Mouse (Mus musculus) G1E-ER4 (cell line): ENCODE data around the gene Hk2. TPM values are rescaled to one million over a fixed set of nuclear protein-coding genes. Genes with fewer than 3 reads are reported as not detected.

Experiments
- GATA1 ChIP-seq: IDR thresholded peaks from one replicate; pipeline ENCODE4 v1.8.0; 2012; ENCODE audit warnings: low read length, inconsistent platforms
- polyA plus RNA-seq: library from polyadenylated mRNA; stranded (reverse); fragments of >175 nt; gene quantifications from 2 replicates; pipeline ENCODE4 v1.2.3, GENCODE M21; 2012

Gene Hk2
- polyA plus RNA-seq, 1 experiment: 14.6 TPM

DNA sequence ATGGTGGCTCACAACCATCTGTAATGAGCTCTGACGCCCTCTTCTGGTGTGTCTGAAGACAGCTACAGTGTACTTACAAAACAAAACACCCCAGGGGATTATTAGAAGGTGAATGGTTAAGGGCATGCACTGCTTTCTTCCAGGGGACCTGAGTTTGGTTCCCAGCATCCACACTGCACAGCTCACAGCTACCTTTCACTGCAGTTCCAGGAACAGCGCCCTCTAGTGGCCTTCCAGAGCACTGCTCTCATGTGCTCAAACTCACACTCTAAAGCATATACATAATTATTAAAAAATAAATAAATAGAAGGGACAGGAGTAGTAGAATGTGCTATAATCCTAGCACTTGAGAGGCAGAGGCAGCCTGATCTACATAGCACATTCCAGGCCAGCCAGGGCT lies 18.9 kb downstream of the Hk2 start:
- no peak for TF ChIP-seq GATA1

- TF ChIP-seq GATA1: no peak
Measured at GRCm38 (mm10) chr6:82754769-82755168, 19.5 kb downstream of the Hk2 start.

GRCm38 (mm10) chr6:82753638-82754361 lies 20.5 kb downstream of the Hk2 start:
- TF ChIP-seq GATA1: no peak

- no peak for TF ChIP-seq GATA1
Measured at GRCm38 (mm10) chr6:82753061-82753460, 21.2 kb downstream of the Hk2 start.

GRCm38 (mm10) chr6:82751791-82752190 lies 22.5 kb downstream of the Hk2 start:
- no peak for TF ChIP-seq GATA1

GRCm38 (mm10) chr6:82751031-82751430 lies 23.2 kb downstream of the Hk2 start:
- TF ChIP-seq GATA1: no peak

- no peak for TF ChIP-seq GATA1
Measured at GRCm38 (mm10) chr6:82750063-82750462, 24.2 kb downstream of the Hk2 start.

DNA sequence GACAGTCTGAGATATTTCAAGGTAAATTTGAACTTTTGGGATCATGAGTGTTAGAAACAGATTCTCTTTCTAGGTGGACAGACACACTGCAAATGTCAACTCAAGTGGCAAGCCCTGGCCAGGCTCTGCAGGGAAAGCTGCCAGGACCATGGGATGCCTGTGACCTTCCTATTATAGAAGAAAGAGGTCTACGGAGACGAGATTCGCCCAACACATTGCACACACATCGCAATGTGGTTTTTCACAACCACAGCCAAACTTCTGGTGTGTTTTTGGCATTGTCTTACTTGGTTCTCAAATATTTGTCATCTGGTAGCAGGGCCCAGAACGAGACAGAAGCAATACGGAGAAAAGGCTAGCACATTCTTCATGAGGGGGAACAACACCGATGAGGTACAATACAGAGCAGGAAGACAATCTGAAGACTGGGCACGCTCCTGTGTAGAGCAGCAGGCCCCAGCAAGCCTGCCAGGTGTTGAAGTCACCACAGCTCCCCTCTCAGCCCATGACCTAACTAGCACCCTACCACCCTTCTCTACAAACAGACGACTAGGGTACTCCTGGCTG lies 26.1 kb downstream of the Hk2 start:
- TF ChIP-seq GATA1: no peak

DNA sequence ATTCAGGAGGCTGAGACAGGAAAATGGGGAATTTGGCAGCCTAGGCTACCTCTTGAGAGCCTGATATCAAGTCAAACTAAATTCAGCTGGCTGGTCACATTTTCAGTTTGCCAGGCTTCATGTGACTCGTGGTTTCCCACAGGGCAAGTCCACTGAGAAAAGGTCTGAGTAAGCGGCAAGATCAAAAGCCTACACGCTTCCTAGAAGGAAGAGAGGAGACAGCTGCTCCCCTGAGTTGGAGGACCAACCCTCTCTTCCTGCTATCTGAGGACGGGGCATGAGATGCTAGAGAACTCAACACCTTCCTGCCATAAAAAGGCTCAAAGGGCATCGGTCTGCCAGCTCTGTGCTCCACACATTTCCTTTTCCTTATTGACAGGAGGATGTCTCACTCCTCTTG lies 27.2 kb downstream of the Hk2 start:
- no peak for TF ChIP-seq GATA1

DNA sequence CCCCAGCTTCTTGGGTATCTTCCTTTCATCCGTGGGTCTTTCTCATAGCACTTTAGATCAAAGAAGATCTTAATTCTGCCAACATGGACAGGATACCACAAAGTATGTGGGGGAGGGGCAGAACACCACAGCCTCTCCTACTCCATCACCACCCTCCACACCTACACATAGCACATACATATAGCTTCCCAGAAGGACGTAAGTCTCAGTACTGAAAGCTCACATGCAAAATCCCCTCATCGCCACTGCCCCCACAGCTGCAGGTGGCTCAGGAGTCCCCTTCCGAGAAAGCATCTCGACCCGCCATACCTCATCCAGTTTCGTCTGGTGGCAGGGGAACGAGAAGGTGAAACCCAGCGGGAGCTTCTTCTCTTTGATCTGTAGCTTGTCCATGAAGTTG lies 29.7 kb downstream of the Hk2 start:
- no peak for TF ChIP-seq GATA1

- no peak for TF ChIP-seq GATA1
Measured at GRCm38 (mm10) chr6:82741518-82741880, 32.8 kb downstream of the Hk2 start.

- TF ChIP-seq GATA1: no peak
Measured at GRCm38 (mm10) chr6:82740868-82741517, 33.3 kb downstream of the Hk2 start.

DNA sequence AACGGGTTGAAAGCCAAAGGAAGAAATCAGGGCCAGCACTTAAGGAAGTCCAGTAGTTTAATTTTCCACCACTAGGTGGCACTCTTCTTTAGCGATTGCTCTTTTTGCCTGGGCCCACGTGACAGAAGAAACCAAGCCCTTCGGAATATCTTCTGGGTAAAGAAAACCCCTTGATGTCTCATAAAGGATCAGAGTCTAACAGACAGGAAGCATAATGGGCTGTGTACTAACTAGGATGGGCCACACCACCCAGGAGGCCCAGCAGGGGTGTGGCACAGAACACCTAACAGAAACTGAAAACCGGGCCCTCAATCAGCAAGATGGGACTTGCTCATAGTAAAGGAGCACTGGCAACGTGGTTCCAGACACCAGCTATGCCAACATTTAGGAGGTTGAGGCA lies 34.0 kb downstream of the Hk2 start:
- no peak for TF ChIP-seq GATA1

DNA sequence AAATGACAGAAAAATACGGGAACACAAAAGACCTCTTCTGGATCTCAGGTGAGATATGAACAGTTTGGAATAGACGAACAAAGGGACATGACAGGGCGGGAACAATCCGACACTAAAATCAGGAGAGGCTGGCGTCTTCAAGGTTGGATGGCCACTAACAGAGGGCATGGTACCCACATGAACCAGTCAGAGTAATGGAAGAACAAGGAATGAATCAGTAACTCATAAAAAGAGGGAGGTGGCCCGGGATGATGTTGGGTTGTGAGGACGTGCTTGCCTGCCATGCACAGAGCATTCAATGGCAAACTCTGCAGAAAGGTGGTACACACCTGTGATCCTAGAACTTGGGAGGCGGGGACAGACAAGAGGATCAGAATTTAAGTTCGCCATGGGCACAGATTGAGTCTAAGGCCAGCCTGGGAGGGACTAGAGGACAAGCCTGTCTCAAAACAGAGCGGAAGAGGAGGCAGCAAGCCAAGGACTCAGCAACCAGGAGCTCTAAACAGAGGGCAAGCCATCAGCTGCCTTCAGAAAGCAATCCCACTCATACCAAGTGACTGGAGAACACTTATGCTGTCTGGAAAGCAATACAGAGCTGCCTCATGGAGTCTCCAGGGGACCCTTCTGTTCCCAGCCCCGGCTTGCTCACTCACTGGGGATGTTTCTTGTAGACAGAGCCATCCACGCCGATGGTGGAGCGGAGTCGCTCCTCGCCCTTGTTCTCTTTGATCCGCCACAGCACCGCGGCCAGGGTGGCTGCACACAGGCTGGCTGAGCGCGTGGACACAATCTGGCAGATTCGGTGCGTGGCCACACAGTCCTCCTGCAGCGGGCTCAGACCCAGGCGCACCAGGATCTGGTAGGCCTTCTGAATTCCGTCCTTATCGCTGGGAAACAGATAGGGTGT lies 36.4 kb downstream of the Hk2 start:
- no peak for TF ChIP-seq GATA1

DNA sequence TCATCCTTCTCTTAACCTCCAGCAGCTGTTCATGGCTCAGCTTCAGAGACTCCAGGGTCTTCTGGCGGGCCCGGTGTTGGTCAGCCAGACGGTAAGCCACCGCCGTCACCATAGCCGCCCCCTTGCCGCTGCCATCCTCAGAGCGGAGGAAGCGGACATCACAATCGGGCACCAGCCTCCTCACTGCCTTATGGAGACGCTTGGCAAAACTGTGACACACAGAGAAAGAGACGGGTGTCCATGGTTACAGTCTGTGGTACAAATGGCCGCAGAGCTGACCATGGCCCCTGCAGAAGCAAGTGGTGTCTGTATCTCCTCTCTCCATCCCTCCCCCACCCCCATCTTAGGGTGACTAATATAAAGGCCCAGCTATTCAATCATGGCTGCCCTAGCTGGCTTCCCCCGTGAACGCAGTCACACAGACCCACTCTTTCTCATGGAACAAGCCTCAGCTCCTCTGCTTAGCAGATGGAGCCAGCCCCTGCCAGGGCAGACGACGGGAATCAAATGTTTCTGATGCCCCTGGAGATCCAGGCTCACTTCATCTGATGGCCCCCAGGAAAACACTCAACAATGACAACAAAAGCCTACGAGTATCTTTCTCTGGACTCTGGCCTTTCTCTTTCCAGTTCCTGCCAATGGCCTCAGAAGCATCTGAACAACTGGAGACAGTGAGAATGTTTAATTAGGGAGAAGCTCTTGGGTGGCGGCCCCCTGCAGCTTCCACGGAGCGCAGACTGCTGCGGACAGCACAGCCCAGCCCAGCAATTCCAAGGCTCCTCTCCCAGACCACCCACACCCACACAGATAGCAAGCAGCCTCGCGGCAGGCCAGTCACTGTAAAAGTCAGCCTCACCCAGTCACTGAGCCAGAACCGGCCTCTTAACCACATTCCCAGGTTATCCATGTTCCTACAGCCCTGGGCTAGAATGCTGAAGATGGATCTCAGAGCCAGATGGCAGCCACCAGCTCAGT lies 37.3 kb downstream of the Hk2 start:
- no peak for TF ChIP-seq GATA1
